Mouse (Mus musculus) monocyte, adult 2 months (primary cell): ENCODE measurements around the gene Hunk.

Source experiments
- DNase-seq, 2 experiments: peaks; one replicate each; pipeline ENCODE4 v3.0.0; 2022; ENCODE audit warnings: low spot score in 2 of 2, low read depth in 1 of 2

Gene Hunk

DNA sequence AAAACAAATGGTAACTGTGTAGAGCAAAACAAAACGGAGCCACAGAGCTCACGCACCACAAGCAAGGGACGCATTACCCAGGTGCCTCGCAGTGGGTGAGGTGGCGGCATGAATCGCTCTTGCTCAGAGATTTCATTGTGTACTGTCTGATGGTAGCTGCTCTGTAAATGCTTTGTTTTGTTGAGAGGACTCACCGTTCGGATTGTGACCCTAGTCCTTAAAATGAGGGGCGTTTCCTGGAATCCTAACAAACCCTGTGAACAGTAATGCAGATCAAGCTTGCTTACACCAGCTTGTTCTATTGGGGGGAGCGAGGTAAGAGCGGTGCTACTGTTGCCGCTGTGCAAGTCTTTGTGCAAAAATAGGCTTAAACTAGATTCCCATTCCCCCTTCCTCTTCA is 47.7 kb downstream of the Hunk start:
- no peak for DNase-seq

DNA sequence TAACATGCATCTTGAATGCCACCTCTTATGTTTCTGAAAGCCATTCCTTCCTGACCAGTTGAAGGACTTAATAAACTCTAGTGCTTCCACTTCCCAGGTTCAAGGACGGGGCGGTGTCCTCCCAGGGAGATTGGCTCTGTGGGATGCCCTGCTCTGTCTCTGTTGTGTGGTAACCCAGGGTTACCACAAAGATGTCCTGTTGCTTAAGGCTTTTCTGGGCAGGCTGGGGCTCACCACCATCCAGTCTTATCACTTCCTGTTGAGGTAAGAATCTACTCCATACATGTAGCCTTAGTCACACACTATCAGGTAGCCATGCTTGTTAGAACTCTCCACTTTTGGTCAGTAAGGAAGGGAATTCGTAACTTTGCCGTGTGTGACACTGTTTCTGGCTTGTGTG is 49.4 kb downstream of the Hunk start:
- DNase-seq = no peak

DNA sequence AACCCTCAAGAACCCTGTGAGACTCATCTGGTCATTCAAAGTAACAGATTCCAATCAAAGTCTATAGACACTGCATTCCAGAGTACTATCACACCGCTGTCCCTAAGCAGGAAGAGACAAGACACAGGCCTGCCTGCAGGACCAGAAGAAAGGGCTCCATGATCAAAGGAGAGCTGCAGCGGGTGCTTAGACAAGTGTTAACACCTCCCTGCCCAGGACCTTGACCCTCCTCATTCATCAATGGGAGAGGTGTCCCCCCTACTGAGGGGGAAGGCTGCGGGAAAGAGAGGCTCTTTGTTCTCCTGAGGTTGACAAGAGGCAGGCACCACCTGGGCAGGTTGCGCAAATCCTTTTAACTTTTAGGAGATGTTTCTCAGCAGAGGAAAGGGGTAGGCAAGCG is 51.5 kb downstream of the Hunk start:
- DNase-seq = no peak

GRCm38 (mm10) chr16:90439493-90439892 is 53.7 kb downstream of the Hunk start:
- no peak for DNase-seq

DNA sequence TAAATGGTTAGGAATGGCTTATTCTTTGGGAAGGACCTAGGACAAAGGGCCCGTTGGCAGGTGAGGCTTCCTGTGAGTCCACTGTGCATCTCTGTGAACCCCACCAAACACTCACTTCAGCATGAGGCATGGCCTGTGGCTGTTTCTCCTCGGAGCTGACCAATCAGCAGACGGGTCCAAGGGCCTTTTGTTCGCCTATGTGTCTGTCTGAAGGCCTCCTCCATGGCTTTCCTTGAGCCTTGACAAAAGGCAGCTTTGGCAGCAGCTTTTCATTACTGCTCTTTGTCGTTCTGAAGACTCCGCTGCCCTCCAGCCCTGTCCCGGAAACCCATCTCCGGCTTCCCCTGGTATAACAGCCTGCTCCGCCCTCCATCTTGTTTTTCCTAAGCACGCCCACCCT is 54.8 kb downstream of the Hunk start:
- no peak for DNase-seq

GRCm38 (mm10) chr16:90442991-90443390 is 57.2 kb downstream of the Hunk start:
- DNase-seq = no peak

DNA sequence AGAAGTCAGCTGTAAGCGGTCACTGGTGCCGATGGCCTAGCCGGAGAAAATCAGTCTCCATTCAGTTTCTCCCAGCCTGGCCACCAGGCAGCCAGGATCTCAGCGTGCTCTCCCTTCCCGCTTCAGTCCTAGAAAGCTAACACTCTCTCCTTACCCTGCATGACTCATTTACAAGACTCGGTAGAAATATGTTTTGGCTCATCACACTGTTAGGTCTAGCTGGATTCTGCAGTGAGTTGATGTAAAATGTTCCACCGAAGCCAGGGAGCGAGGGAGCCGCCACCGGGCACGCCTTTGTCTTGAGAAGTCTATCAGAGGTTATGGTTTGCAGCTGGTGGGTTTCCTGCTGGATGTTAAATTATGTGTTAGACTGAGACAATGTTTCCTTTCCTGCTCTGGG is 67.4 kb downstream of the Hunk start:
- DNase-seq = no peak

DNA sequence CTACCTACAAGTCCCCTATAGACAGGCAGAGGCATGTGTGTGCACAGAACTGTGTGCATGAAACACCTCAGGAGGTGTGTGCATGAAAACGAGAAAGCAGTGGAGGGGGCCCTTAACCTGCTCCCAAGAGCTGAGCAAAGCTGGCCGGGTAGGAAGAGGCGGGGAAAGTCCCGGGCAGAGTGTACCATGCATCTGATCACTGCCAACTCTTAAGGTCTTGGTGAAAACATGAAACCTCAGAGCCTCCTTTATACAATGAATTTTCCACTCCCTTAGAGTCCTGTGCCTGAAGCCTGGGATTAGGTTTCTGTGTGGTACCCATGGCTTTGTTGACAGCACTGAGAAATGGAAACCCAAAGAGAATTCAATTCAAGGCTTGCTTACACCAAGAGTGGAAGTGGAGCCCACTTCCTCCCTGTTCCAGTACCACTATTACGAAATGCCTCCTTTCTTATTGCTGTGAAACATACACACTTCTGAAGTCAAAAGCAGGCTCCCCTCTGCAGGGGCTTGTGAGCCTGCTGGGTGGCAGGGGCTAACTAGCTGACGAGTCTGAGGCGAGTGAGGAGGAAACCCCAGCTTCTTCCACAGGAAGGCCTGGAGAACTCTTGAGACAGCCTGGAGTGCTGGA is 70.8 kb downstream of the Hunk start:
- DNase-seq = no peak

DNA sequence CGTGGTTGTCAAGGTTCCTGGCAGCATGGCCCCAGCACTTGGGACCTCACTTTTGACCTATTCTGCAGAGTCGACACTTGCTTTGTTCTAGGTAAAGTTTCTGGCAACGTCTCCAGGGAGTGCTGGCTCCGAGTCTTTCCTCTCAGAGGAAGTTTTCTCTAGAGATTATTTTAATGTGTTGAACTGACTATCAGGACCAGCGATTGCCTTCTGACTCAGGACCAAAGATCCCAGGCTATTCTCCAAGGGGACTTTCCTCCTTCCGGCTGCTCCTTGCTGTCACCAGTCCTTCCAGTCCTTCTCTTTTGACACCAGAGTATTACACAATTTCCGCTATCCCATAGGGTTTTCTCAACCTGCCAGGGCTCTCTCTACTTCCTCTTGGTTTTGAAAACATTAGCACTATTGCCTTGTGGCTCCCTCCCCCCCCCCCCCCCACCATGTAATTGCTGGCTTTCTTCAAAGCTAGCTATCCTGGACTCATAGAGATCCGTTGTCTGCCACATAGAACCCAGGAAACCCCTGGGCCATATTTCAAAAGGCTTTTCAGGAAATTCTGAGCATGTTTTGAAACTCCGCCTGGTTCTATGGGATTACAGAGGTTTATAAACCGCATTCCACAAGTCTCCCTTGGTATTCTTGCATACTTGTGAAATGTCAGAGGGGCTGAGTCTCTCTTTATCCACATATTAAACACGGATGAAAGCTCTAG is 73.2 kb downstream of the Hunk start:
- DNase-seq = no peak

DNA sequence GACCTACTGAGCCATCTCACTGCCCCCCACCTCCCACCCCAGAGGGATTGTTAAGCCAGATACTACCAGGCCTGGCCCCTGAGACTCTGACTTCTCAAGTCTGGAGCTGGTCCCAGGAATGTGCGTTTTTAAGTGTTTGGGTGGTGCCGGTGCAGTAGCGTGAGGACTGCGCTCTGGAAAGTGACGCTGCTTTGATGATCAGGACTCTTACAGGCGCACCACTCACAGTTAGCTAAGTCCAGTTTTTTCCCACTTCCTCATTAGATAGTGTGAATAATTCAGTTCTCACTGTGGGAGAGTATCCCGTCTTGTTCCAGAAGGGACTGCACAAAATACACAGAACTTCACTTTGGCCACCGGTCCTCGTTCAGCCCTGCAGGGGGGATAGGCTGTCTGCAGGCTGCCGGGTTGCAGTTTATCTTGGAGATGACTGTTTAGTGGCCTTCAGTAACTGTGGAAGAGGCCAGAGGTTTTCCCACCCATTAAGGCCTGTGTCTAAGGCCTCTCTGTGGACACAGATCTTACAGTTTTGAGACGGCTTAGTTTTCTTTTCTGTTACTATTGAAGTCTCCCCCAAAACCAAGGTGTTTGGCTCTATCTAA is 75.6 kb downstream of the Hunk start:
- no peak for DNase-seq

DNA sequence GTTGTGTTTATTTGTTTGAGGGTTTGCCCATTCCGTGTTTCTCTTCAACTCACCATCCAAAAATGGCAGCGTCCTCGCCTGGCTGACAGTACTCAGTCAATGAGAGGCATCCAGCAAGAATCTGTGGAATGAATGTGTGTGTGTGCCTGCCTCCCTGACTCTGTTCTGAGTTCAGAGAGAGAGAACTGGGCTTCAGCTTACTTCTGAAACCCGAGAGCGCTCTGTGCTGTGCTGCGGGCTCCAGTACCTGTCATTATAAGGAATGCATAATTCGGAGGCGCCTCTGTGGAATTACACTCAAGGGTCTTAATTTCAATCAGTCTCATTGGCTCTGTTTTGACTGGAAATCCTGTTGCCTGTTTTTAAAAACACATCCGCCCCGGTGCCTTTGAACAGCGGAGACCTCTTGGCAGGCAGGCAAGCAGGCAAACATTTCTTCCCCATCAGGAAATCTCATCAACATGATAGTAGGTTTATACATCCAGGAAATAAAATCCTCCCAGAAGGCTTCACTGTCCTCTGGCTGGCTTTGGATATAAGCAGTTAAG is 77.0 kb downstream of the Hunk start:
- DNase-seq = no peak

DNA sequence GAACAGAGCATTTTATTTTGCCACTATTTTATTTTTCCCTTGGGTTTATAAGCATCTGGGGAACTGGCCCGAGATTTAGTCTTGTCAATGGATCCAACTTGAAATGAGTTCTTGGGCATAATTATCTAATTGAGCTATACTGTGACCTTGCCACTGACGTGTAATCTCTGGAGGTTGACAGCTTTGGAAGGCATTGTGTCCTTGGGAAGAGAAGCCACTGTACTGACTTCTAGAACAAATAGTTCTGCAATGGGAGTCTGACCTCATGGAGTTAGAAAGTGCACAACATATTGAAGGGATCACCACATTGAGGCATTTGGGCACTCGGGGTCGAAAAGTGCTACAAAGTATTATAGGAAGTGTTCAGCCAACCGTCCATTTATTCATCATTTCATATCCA is 79.3 kb downstream of the Hunk start:
- no peak for DNase-seq

GRCm38 (mm10) chr16:90468286-90468685 is 82.5 kb downstream of the Hunk start:
- DNase-seq = no peak

GRCm38 (mm10) chr16:90475701-90476229 is 90.0 kb downstream of the Hunk start:
- DNase-seq = no peak

- no peak for DNase-seq
These were observed 95.8 kb downstream of the Hunk start for GRCm38 (mm10) chr16:90481612-90482011.

DNA sequence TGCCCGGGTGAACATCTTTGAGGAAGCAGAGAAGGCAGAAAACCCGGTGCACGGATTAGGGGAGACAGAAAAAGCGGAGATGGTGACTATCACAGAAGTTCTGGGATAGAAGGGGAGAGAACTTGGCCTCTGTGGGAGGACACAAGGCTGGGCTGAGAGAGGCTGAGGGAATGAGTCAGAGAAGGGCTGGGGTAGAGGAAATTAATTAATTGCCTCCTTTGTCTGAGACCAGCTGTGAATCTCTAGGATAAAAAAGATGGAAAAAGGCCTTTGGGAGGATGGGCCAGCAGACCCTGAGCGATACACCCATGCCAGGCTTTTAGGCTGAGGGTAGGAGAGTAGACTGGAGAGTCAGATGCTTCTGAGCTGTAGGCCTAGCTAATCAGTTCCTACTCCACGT is 97.5 kb downstream of the Hunk start:
- DNase-seq = no peak

- no peak for DNase-seq
These were observed 99.3 kb downstream of the Hunk start for GRCm38 (mm10) chr16:90485125-90485524.

DNA sequence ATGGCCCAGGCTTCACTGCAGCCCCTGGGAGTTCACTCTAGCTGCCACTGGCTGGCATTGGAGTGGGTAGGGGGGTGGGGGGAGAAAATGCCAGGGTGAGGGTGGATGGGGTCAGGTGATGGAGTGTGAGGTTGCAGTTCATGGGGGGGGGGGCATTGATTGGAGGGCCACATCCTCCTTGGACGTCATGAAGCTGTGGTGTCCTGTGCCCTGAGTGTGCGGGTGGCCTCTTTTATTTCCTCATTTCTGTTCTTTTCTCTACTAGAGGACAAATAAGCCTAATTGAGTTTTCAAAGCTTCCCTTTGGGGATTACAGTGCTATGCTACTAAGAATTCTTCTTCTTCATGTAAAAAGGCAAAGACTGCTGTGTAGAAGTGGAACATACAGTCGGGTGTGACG is 99.8 kb downstream of the Hunk start:
- no peak for DNase-seq

- no peak for DNase-seq
These were observed 104.3 kb downstream of the Hunk start for GRCm38 (mm10) chr16:90490066-90490465.

- no peak for DNase-seq
These were observed 106.2 kb downstream of the Hunk start for GRCm38 (mm10) chr16:90491898-90492499.

DNA sequence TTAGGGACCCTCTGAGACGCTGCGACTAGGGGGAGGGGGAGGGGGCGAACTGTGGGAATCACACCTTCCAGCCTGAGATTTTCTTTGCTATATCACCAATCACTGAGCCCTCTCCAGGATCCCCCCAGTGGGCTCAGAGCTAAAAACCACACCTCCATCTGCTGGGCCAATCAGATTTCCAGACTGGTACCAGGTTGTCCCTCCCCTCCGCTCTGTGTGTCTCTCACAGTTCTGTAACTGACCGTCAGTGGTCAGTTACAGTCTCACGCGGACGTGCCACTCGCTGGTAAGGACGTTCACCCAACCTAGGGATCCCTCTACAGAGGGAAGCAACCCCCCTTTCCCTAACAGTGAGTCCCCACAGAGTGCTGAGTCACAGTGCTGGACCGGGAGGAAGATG is 111.1 kb downstream of the Hunk start:
- no peak for DNase-seq
